Mouse (Mus musculus) olfactory bulb, adult 2 months (tissue): ENCODE results near the gene Cs.

Experiments used
- CTCF ChIP-seq: fragments of 200-500 bp; IDR thresholded peaks from 2 replicates; pipeline ENCODE4 v1.5.1; 2012; ENCODE audit warnings: low read depth, mild to moderate bottlenecking, low read length, moderate library complexity; ENCODE audit not compliant: insufficient read depth
- POLR2A ChIP-seq: fragments of 200-500 bp; IDR thresholded peaks from 2 replicates; pipeline ENCODE4 v1.6.1; 2012; ENCODE audit warnings: mild to moderate bottlenecking, low read depth, low read length, moderate library complexity; ENCODE audit not compliant: insufficient read depth

- TF ChIP-seq CTCF: no peak
- no peak for TF ChIP-seq POLR2A
Measured at GRCm38 (mm10) chr10:128323516-128323915, 14.0 kb upstream of the Cs start.
